Mouse (Mus musculus) small intestine, adult 2 months (tissue): ENCODE measurements around the gene Lypd5.
A peak's percentile ranks its signal among the peaks of the same experiment; 100 is the strongest.

Source experiments
- CTCF ChIP-seq: fragments of 200-500 bp; IDR thresholded peaks from 2 replicates; pipeline ENCODE4 v1.5.1; 2012; ENCODE audit warnings: low read depth, mild to moderate bottlenecking, control low read depth, inconsistent platforms, low read length, moderate library complexity, mixed read lengths; ENCODE audit not compliant: insufficient replicate concordance, insufficient read length; ENCODE audit errors: extremely low read depth
- POLR2A ChIP-seq: fragments of 200-500 bp; IDR thresholded peaks from 2 replicates; pipeline ENCODE4 v1.6.1; 2012; ENCODE audit warnings: low read depth, mild to moderate bottlenecking, control low read depth, inconsistent platforms, low read length, moderate library complexity

GRCm38 (mm10) chr7:24300771-24301282 is 48.2 kb upstream of the Lypd5 start, which contains the start of gene Zfp61:
- TF ChIP-seq CTCF (no peak), POLR2A (peak; percentile 20; the same call in 1 of the 2 replicates)
